Mouse (Mus musculus) MEL (cell line): ENCODE measurements around the gene Gtf2a1l.

Experiments
- CTCF ChIP-seq, 3 experiments: IDR thresholded peaks in 2 of 3; conservative IDR thresholded peaks in 1 of 3; 2 replicates each; pipeline ENCODE4 v1.5.1; 2011 to 2012; ENCODE audit warnings: low read length in 3 of 3, low read depth in 2 of 3, mild to moderate bottlenecking in 2 of 3, improper control_type of control experiment in 1 of 3, inconsistent platforms in 1 of 3, mixed read lengths in 1 of 3, moderate library complexity in 1 of 3; ENCODE audit not compliant: control insufficient read depth in 1 of 3, insufficient read depth in 1 of 3, poor library complexity in 1 of 3, severe bottlenecking in 1 of 3
- E2F4 ChIP-seq: IDR thresholded peaks from 2 replicates; pipeline ENCODE4 v1.6.1; 2011; ENCODE audit warnings: low read depth, low read length, improper control_type of control experiment, borderline replicate concordance
- POLR2A ChIP-seq, 2 experiments: IDR thresholded peaks; 2 replicates each; pipeline ENCODE4 v1.6.1; 2011 to 2012; ENCODE audit warnings: low read length in 2 of 2, mild to moderate bottlenecking in 2 of 2, control low read depth in 1 of 2, improper control_type of control experiment in 1 of 2, low read depth in 1 of 2, moderate library complexity in 1 of 2; ENCODE audit not compliant: control insufficient read depth in 1 of 2, insufficient read depth in 1 of 2, poor library complexity in 1 of 2
- UBTF ChIP-seq: IDR thresholded peaks from 2 replicates; pipeline ENCODE4 v1.6.1; 2012; ENCODE audit warnings: low read depth, mild to moderate bottlenecking, inconsistent platforms, low read length, improper control_type of control experiment, moderate library complexity, borderline replicate concordance; ENCODE audit not compliant: insufficient read depth
- ZC3H11A ChIP-seq: IDR thresholded peaks from 2 replicates; pipeline ENCODE4 v1.6.1; 2012; ENCODE audit warnings: low read depth, mild to moderate bottlenecking, inconsistent platforms, low read length, improper control_type of control experiment

DNA sequence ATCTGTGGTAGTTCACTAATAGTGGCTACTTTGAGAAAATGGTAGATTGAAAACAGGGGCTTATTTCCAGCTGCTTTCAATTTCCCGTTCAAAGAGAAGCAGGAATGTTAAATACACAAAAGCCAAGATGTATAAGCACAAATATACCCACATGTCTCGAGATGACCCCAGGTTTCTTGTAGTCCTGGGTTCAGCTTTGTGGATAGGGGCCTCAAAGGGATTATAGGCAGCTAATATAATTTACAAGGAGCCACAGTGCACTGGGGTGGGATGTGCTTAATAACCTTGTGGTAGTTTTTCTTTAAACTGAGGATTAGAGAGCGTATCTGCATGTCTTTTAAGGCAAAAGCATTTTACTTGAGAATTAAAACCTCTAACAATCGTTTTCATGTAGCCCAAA lies 2.3 kb downstream of the Gtf2a1l start:
- TF ChIP-seq CTCF (IDR thresholded peaks at IDR 0.05 in 2 of 3, conservative IDR thresholded peaks at IDR 0.05 in 1 of 3; ENCODE audit: control insufficient read depth in 1 of 3, insufficient read depth in 1 of 3, low read depth in 2 of 3, low read length in 3 of 3, poor library complexity in 1 of 3, severe bottlenecking in 1 of 3) (no peak), E2F4 (no peak), UBTF (no peak), POLR2A (IDR thresholded peaks at IDR 0.05; ENCODE audit: control insufficient read depth in 1 of 2, insufficient read depth in 1 of 2, low read depth in 1 of 2, low read length in 2 of 2, poor library complexity in 1 of 2) (no peak), ZC3H11A (no peak)
